Mouse (Mus musculus) ovary, adult 2 months (tissue): Measurements from ENCODE around the gene Pfn5. TPM values are rescaled to one million over a fixed set of nuclear protein-coding genes. Genes with fewer than 3 reads are reported as not detected.

Experiments
- polyA plus RNA-seq: library from polyadenylated mRNA; depleted of rRNA; stranded (reverse); fragments of >200 nt; gene quantifications from 2 replicates; pipeline ENCODE4 v1.2.3, GENCODE M21; 2012; rRNA removed

Gene Pfn5
- not detected in 2 replicates for polyA plus RNA-seq

GRCm38 (mm10) chrX:95557887-95558286 lies at the start of gene Pfn5, which contains the start of gene Asb12:
Gene Pfn5 (plus strand): TSS chrX:95558104.
Gene Asb12 (minus strand): TSS chrX:95557987.

Other genes starting within 250 kb of the Pfn5 start
- 2.9 and 3.5 TPM in 2 replicates for gene Amer1, start 113.2 kb upstream of the Pfn5 start, polyA plus RNA-seq
- 0.21 TPM in 1 of 2 replicates, not detected in the other for gene Asb12, start 117 bp upstream of the Pfn5 start, polyA plus RNA-seq
- gene Zc4h2, start 100.4 kb downstream of the Pfn5 start, polyA plus RNA-seq = 2.2 and 2.6 TPM in 2 replicates
- gene Zc3h12b, start 153.6 kb downstream of the Pfn5 start, polyA plus RNA-seq = 1.8 TPM in 2 replicates